Mouse (Mus musculus) small intestine, adult 2 months (tissue): ENCODE measurements around the gene S100a3. TPM values are rescaled to one million over a fixed set of nuclear protein-coding genes. Genes with fewer than 3 reads are reported as not detected.

Experiments
- H3K27ac ChIP-seq: fragments of 200-500 bp; 2 replicates; pipeline ENCODE4 v1.5.1; 2012; ENCODE audit warnings: low read depth, low read length, control low read depth, inconsistent platforms; ENCODE audit not compliant: insufficient read depth
- H3K27me3 ChIP-seq: fragments of 200-500 bp; 2 replicates; pipeline ENCODE4 v1.6.1; 2012; ENCODE audit warnings: mild to moderate bottlenecking, moderate library complexity, low read length, inconsistent platforms; ENCODE audit not compliant: control insufficient read depth, insufficient read depth
- H3K36me3 ChIP-seq: fragments of 200-500 bp; 2 replicates; pipeline ENCODE4 v1.6.1; 2012; ENCODE audit warnings: mild to moderate bottlenecking, low read length, control low read depth, inconsistent platforms; ENCODE audit not compliant: control insufficient read depth, insufficient read depth
- H3K4me1 ChIP-seq: fragments of 200-500 bp; 2 replicates; pipeline ENCODE4 v1.6.1; 2012; ENCODE audit warnings: low read length, inconsistent platforms, mixed read lengths; ENCODE audit not compliant: control insufficient read depth, insufficient read depth, insufficient read length
- H3K4me3 ChIP-seq: fragments of 200-500 bp; 2 replicates; pipeline ENCODE4 v1.5.1; 2012; ENCODE audit warnings: low read depth, mild to moderate bottlenecking, control low read depth, inconsistent platforms, low read length, moderate library complexity
- CTCF ChIP-seq: fragments of 200-500 bp; IDR thresholded peaks from 2 replicates; pipeline ENCODE4 v1.5.1; 2012; ENCODE audit warnings: low read depth, mild to moderate bottlenecking, control low read depth, inconsistent platforms, low read length, moderate library complexity, mixed read lengths; ENCODE audit not compliant: insufficient replicate concordance, insufficient read length; ENCODE audit errors: extremely low read depth
- POLR2A ChIP-seq: fragments of 200-500 bp; IDR thresholded peaks from 2 replicates; pipeline ENCODE4 v1.6.1; 2012; ENCODE audit warnings: low read depth, mild to moderate bottlenecking, control low read depth, inconsistent platforms, low read length, moderate library complexity
- WGBS: fragments of 180-500 bp; shearing (Covaris S2); methylation state at CpG from one replicate; pipeline ENCODE4 v1.1.7; 2018; 5-methylcytosine and 5-hydroxymethylcytosine counted together
- polyA plus RNA-seq: library from polyadenylated mRNA; depleted of rRNA; stranded (reverse); fragments of >200 nt; gene quantifications from 2 replicates; pipeline ENCODE4 v1.2.3, GENCODE M21; 2012

The S100a3 gene
- polyA plus RNA-seq, 1 experiment = not detected

DNA sequence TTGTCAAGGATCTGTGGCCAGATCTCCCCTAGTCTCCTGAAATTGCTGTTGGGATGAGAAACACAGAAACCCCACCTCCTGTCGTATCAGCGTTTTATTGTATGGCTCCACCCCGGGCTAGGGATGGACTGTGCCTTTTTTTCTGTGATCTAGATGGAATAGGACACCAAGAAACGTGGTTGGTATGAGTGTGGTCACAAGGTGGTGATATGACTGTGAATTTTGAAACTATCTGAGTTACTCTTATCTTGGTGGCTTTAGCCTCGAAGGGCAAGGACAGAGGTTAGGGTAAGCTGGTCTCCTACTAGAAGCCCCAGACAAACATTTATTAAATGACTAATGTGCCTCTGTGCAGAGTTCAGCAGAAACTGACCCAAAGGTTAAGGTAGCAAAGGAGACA lies 35.2 kb downstream of the S100a3 start:
- H3K4me1 ChIP-seq = no peaks in the 10 kb centered on the region
- TF ChIP-seq POLR2A (no peak), CTCF (no peak)
- H3K36me3 ChIP-seq = no peaks in the 10 kb centered on the region
- 32% methylated on average over 5 of the region's 5 CpGs for WGBS
- no peak overlapping the region for H3K4me3 ChIP-seq
- no peak overlapping the region for H3K27ac ChIP-seq
- H3K27me3 ChIP-seq = no peaks in the 10 kb centered on the region

- no peaks in the 10 kb centered on the region for H3K27me3 ChIP-seq
- WGBS = 95% methylated on average over 6 of the region's 6 CpGs
- no peak for TF ChIP-seq CTCF
- TF ChIP-seq POLR2A = no peak
- no peak overlapping the region for H3K4me3 ChIP-seq
- no peaks in the 10 kb centered on the region for H3K36me3 ChIP-seq
- no peaks in the 10 kb centered on the region for H3K4me1 ChIP-seq
- no peak overlapping the region for H3K27ac ChIP-seq
These were observed 36.4 kb downstream of the S100a3 start for GRCm38 (mm10) chr3:90596810-90597209.

DNA sequence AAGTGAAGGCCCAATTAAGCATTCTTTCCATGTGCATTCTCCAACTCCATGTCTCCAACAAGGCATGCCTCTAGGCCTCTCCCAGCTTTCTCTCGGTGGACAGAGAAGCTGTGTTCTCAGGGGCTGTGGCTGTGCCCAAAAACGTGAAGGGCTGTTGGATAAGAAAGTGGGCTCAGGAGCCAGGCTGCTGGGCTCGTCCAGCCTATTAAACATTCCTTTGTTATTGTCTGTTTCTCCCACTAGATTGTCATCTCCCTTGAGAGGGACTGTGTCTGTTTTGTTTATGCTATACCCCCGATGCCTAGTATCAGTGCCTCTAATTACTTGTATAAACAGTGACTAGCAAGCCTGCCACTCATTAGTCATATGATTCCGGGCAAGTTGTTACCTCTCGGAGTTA lies 37.4 kb downstream of the S100a3 start:
- Histone ChIP-seq H3K4me1 (no peaks in the 10 kb centered on the region), H3K27me3 (no peaks in the 10 kb centered on the region), H3K4me3 (no peak overlapping the region), H3K27ac (no peak overlapping the region), H3K36me3 (no peaks in the 10 kb centered on the region)
- WGBS = 61% methylated on average over 6 of the region's 6 CpGs
- TF ChIP-seq POLR2A = no peak
- no peak for TF ChIP-seq CTCF

DNA sequence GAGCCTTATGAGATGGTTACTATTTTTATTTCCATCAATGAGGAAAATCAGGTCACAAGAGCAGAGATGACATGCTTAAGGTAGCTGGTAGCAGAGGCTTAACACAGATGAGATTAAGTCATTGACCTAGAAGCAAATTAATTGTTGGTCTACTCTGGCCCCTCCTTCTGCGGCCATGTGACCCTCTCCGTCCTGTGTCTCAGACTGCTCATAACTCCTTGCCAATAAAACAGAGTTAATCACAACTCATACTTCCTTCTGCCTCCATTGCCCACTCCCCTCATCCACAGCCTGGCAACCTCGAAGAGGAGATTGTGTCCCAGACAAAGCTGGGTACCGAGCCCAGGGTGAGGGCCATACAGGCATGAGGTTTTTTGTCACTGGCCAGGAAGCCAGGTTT lies 37.8 kb downstream of the S100a3 start:
- TF ChIP-seq POLR2A = no peak
- TF ChIP-seq CTCF = no peak

GRCm38 (mm10) chr3:90599401-90599800 lies 39.0 kb downstream of the S100a3 start:
- H3K4me1 ChIP-seq = no peaks in the 10 kb centered on the region
- no peaks in the 10 kb centered on the region for H3K27me3 ChIP-seq
- H3K36me3 ChIP-seq = no peaks in the 10 kb centered on the region
- TF ChIP-seq POLR2A = no peak
- no peak for TF ChIP-seq CTCF
- no peak overlapping the region for H3K27ac ChIP-seq
- WGBS = 58% methylated on average over 3 of the region's 3 CpGs
- no peak overlapping the region for H3K4me3 ChIP-seq

More for the DNA sequence above, 37.8 kb downstream of the S100a3 start:
- no peak overlapping the region for H3K4me3 ChIP-seq
- H3K27ac ChIP-seq = no peak overlapping the region
- H3K4me1 ChIP-seq = no peaks in the 10 kb centered on the region
- H3K27me3 ChIP-seq = no peaks in the 10 kb centered on the region
- 74% methylated on average over 4 of the region's 4 CpGs for WGBS
- H3K36me3 ChIP-seq = no peaks in the 10 kb centered on the region

DNA sequence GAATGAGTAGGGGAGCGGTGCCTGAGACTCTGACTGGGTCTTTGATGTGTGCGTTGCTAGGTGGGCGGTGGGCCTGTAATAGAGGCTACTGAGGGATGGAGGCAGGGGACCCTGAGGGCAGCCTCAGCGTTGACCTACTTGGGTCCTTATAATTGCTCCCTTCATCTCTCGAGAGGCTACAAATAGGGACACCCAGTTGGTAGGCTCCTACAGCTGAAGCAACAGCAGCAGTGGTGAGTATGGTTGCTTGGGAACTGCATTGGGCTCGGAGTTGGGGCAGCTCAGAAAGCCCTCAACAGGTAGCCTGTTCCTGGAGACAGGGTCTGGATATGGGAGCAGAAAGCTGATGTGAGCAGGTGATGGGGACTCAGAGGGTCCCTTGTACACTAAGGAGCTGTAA lies 39.7 kb downstream of the S100a3 start:
- 88% methylated on average over 6 of the region's 6 CpGs for WGBS
- peaks cover 2% of the 10 kb centered on the region; the same call in 1 of the 2 replicates for H3K4me1 ChIP-seq
- H3K27ac ChIP-seq = no peak overlapping the region
- H3K27me3 ChIP-seq = no peaks in the 10 kb centered on the region
- no peak overlapping the region for H3K4me3 ChIP-seq
- no peaks in the 10 kb centered on the region for H3K36me3 ChIP-seq
- TF ChIP-seq POLR2A = no peak

DNA sequence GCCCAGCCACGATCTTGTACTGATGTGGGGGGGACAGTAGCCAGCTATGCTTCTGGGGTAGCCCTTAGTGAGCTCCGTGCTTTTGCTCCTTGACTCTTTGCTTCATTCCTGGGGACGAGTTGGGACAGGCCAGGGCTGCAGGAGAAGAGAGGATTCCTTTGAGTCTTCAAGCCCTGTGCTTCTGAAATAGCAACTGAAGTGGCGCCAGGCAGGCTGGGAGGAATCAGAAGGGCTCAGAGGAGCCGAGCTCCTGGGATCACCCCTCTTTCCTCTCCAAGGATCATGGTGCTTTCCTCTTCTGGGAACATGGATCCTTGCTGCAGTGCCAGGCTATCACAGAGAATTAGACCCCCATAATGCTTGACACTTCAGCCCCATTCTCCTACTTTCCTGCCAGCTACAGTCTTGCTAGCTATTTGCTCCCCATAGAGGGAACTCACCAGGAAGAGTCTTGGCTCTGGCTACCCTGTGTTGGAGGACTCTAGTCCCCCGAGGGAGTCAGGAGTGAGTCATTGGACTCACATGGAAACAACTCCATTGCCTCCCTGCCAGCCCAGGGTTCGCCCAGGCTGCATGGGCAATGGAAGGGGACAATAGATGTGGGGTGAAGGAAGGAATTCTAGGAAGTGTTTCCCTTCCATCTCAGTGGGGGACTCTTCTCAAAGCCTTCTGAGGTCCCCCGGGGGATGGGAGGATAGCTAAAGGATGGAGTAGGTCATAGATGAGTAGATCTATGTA lies 40.2 kb downstream of the S100a3 start:
- H3K27ac ChIP-seq = no peak overlapping the region
- no peaks in the 10 kb centered on the region for H3K36me3 ChIP-seq
- WGBS = 87% methylated on average over 8 of the region's 8 CpGs
- TF ChIP-seq CTCF (no peak), POLR2A (no peak)
- no peak overlapping the region for H3K4me3 ChIP-seq
- no peaks in the 10 kb centered on the region for H3K27me3 ChIP-seq
- H3K4me1 ChIP-seq = peaks cover 3% of the 10 kb centered on the region; the same call in 1 of the 2 replicates

- no peak within 1 kb of the TSS for H3K27ac ChIP-seq
- WGBS = 81% methylated on average over 11 of the region's 11 CpGs
These were observed 41.2 kb downstream of the S100a3 start, which contains the start of gene Gm42674 for GRCm38 (mm10) chr3:90601486-90602110. TSS of gene Gm42674 (plus strand) at chr3:90601904.

More at GRCm38 (mm10) chr3:90601486-90602110, 41.2 kb downstream of the S100a3 start, which contains the start of gene Gm42674:
- H3K4me3 ChIP-seq = no peak within 1 kb of the TSS
- no peaks in the 10 kb centered on the region for H3K27me3 ChIP-seq
- H3K36me3 ChIP-seq = no peaks in the 10 kb centered on the region
- H3K4me1 ChIP-seq = peaks cover 3% of the 10 kb centered on the region; the same call in 1 of the 2 replicates
- TF ChIP-seq POLR2A = no peak
- TF ChIP-seq CTCF = no peak
